Mouse (Mus musculus) CH12.LX (cell line): ENCODE results near the gene Reln.

Experiments
- EP300 ChIP-seq: IDR thresholded peaks from 2 replicates; pipeline ENCODE4 v1.6.1; 2011; ENCODE audit warnings: low read length, improper control_type of control experiment
- MAX ChIP-seq: IDR thresholded peaks from 2 replicates; pipeline ENCODE4 v1.6.1; 2011; ENCODE audit warnings: low read length, improper control_type of control experiment

DNA sequence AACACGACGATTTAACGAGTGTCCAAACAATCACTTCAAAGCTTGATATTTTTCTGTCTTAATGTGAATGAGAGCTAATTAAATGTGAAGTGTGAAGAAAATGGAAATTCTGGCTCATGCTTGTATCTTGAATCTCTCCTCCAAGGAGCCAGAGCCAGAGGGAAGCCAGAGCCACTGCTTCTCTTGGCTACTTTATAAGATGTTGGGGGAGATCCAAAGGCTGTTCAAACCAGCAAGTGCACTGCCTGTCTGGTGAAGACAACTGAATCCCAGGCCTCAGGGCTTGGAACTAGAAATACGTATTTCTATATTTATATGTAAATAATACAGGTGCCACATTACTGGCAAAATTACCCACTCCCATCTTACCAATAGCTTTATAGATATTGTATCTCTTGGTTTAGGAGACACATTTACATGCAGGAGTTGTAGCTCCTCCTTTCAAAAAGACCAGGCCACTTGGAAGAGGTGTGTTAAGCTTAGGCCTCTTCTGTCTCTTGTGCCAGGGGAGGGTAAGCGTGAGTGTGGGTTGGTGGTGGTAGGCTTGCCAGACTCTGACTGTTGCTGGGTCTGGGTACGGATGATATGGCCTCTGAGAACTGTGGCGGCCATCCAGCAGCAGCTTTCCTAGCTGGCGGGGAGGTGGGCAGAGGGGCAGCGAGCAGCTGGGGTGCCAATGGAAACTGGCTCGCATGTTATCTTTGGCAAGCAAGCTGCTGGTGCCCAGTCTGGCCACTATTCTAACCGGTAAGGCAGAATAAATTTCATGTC is 395.6 kb downstream of the Reln start:
- TF ChIP-seq MAX: no peak
- no peak for TF ChIP-seq EP300
